Mouse (Mus musculus): ENCODE data around the gene Lypd6b.

The Lypd6b gene

GRCm38 (mm10) chr2:49871012-49871411 lies 83.5 kb downstream of the Lypd6b start:
- no peak for DNase-seq (ENCODE audit: low spot score)

DNA sequence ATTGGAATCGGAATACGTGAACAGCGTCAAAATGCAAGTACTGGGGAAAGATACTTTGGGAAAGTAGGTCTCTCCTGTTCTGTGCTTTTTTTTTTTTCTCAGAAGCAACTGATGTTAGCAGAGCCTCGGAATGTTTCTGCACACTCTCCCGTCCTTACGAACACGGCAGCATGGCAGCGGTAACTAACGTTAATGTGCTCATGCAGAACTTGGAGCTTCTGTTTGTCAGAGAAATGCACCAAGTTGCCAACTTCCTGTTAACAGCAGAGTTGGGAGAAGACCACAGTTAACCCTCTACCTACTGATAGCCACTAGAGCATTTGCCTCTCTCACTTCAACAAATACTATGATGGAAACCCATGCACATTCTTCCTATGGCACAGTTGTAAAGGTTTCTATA lies 93.0 kb downstream of the Lypd6b start:
- DNase-seq (ENCODE audit: low spot score) = no peak

GRCm38 (mm10) chr2:49881002-49881401 lies 93.5 kb downstream of the Lypd6b start:
- no peak for DNase-seq (ENCODE audit: low spot score)

GRCm38 (mm10) chr2:49882461-49882860 lies 95.0 kb downstream of the Lypd6b start:
- no peak for DNase-seq (ENCODE audit: low spot score)

GRCm38 (mm10) chr2:49883990-49884389 lies 96.5 kb downstream of the Lypd6b start:
- DNase-seq (ENCODE audit: low spot score) = no peak

DNA sequence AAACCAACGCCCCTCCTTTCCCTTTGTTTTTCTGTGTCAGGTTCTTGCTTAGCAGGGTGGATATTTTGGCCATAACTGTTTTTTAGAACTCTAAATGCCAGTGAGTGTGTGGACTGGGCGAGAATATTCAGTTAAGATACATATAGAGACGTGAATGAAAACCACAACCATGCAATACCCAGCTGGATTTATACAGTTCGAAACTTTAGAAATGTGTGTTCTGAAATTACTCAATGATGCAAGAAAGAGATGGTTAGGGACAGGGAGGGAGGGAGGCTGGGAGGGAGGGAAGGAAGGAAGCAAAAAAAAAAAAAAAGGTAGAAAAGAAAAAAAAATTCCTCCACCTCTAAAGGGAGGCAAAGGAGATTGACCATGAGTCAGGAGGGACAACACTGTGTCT lies 98.7 kb downstream of the Lypd6b start:
- DNase-seq (ENCODE audit: low spot score) = no peak

- no peak for DNase-seq (ENCODE audit: low spot score)
Observed at GRCm38 (mm10) chr2:49888346-49888745, 100.9 kb downstream of the Lypd6b start.

- no peak for DNase-seq (ENCODE audit: low spot score)
Observed at GRCm38 (mm10) chr2:49890727-49891126, 103.2 kb downstream of the Lypd6b start.

DNA sequence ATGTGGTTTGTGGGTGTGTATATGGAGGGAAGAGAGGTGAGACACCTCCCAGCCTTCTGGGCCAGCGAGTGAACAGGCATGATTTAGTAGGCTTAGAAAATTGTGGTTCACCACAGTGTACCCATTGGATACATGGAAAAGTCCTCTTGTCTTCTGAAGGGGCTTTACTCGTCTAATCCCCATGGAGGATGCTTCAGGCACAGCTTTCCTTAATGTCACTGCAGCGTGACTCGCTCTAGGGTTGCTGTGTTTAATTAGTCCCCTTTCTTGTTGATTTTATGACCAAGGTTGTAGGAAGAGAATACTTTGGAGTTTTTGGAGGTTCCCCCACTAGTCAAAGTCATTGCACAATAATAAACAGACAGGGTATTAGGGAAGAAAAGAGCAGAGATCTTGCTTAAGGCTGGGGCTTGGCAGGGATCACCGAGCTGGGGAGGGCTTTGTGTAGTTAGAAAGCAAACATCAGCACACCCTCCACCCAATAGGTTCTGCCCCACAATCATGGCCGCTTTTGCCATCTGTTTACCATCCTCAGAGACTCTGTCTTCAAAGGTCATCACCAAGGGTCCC lies 122.4 kb downstream of the Lypd6b start:
- no peak for DNase-seq (ENCODE audit: low spot score)

DNA sequence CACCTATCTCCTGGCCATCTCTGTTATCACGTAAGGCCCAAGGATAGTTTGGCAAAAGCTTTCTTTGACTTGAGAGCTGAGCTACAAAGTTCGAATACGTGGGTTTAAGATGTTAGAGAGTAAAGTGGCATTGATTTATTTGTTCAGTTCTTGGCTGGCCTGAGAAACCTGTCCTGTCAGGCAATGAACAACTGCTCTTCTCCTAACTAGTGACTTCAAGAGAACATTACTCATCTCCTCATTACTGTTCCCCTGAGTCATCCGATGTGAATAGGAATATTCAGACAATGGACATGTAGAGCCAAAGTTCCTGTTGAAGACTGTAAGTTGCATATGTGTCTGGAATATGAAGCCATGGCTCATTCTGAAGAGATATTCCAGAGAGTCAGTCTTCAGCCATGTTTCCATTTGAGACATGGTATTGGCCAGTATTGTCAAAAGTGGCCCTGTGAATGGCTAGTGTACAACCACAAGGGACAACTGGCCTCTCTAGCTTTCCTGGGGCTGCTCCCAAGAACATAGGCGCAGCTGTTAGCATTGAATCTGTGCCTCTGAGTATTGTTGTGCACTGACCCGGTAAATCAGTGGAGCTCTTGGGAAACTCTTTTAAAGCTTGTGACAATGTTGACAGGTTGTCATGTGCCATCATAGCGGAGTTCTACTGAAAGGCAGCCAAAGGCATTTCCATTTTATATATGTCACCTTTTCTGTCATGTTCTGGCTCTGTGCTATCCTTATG lies 124.0 kb downstream of the Lypd6b start:
- DNase-seq (ENCODE audit: low spot score) = no peak

- DNase-seq (ENCODE audit: low spot score) = no peak
Observed at GRCm38 (mm10) chr2:49912261-49912895, 124.9 kb downstream of the Lypd6b start.

DNA sequence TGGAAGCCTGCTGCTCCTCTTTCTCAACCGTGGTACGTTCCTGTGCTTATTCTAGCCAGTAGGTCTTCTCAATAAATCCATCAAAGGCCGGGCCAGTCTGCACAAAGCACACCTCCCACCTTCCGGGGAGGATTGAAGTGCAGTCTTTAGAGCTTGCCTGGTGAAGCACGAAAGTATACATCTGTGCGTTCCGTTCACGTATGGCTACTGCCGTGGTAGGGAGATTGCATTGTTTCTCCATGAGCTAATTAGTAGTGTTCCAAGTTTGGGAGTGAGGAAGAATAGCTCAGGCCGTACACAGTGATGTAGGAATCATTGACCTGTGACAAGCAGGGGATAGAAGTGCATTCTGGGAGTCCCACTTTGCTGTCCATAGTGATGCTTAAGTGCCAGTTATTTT lies 130.0 kb downstream of the Lypd6b start:
- DNase-seq (ENCODE audit: low spot score) = no peak

DNA sequence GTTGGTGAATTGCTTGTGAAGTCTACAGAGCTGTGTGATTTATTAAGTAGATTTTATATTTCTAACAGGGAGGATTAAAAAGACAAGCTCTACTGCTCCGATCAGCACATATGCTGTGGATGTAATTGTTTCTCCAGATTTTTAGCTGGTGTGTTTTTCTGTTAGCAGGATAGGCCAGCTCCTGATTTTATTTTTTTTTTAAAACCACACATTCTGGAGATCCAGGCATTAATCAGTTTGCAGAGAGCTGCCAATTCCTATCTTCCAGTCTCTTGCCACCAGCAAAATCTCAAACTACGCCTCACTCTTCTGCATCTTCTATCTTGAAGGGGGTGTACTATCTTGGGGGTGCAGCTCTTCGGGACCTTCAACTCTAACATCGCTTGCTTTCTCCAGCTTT lies 130.6 kb downstream of the Lypd6b start:
- DNase-seq (ENCODE audit: low spot score) = no peak

GRCm38 (mm10) chr2:49918692-49919091 lies 131.2 kb downstream of the Lypd6b start:
- DNase-seq (ENCODE audit: low spot score) = no peak

- DNase-seq (ENCODE audit: low spot score) = no peak
Observed at GRCm38 (mm10) chr2:49921948-49922347, 134.5 kb downstream of the Lypd6b start.

GRCm38 (mm10) chr2:49922810-49923209 lies 135.3 kb downstream of the Lypd6b start:
- DNase-seq (ENCODE audit: low spot score) = no peak

GRCm38 (mm10) chr2:49926186-49926585 lies 138.7 kb downstream of the Lypd6b start:
- no peak for DNase-seq (ENCODE audit: low spot score)

GRCm38 (mm10) chr2:49927362-49927761 lies 139.9 kb downstream of the Lypd6b start:
- DNase-seq (ENCODE audit: low spot score) = no peak

GRCm38 (mm10) chr2:49929931-49930330 lies 142.4 kb downstream of the Lypd6b start:
- DNase-seq (ENCODE audit: low spot score) = no peak

DNA sequence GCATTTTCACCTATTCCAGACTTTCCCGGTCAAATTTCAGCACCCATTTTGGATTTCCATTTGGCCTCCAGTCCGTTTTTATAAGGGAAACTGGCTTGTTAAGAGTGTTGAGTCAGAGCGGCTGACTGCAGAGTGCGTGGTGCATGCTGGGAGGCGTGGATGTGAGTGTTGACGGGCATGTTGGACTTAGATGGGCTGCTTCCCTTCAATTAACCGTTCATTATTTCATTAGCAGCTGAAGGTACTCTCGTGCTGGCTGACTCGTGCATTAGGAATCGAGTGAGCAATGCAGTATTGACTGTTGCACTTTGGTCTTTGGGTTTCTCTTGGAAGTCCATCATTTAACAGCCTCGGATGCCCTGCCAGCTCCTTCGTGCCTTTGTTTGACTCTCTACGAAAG lies 150.1 kb downstream of the Lypd6b start:
- DNase-seq (ENCODE audit: low spot score) = no peak

- DNase-seq (ENCODE audit: low spot score) = no peak
Observed at GRCm38 (mm10) chr2:49938246-49938645, 150.8 kb downstream of the Lypd6b start.

- no peak for DNase-seq (ENCODE audit: low spot score)
Observed at GRCm38 (mm10) chr2:49940372-49940771, 152.9 kb downstream of the Lypd6b start.

DNA sequence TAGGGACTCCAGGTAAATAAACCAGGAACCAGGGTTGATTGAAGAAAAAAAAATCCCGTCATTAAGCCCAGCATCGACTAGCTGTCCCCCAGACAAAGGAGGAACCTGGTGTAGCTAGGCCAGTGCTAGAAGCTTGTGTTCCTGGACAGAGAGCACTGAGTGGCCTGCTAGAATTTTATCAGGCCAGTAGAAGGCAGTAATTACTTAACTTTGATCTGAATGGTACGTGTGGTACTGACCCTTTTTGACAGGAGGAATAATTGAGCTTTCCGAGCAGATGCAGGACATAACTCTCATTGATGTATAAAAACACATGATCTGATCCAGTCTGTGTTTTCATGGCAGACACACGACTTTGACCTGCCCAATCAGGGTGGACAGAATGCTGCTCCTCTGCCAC lies 154.6 kb downstream of the Lypd6b start:
- no peak for DNase-seq (ENCODE audit: low spot score)

GRCm38 (mm10) chr2:49951681-49952080 lies 164.2 kb downstream of the Lypd6b start:
- no peak for DNase-seq (ENCODE audit: low spot score)

Measured in yolk sac, embryonic 10.5 days (tissue).